Mouse (Mus musculus): ENCODE measurements around the gene St6gal1. TPM values are rescaled to one million over a fixed set of nuclear protein-coding genes. Genes with fewer than 3 reads are reported as not detected.

The St6gal1 gene
- polyA plus RNA-seq, 1 experiment from 2014 or later = 24.6 TPM

GRCm38 (mm10) chr16:23284470-23285394, 60.2 kb downstream of the St6gal1 start:
- Histone ChIP-seq H3K4me3 (no peak overlapping the region), H3K4me2 (no peak overlapping the region), H3K27me3 (no peaks in the 10 kb centered on the region), H3K9ac (no peak overlapping the region), H3K27ac (replicated peaks) (no peak overlapping the region), H3K36me3 (no peaks in the 10 kb centered on the region), H3K9me3 (no peaks in the 10 kb centered on the region), H3K4me1 (replicated peaks) (peaks cover 13% of the 10 kb centered on the region; the same call in 1 of the 2 replicates)
- no peak for ATAC-seq (ENCODE audit: low FRiP score, low read depth)
- 87% methylated on average over 15 of the region's 15 CpGs for WGBS

GRCm38 (mm10) chr16:23286380-23287097, 62.0 kb downstream of the St6gal1 start:
- H3K27ac ChIP-seq (replicated peaks) = no peak overlapping the region
- no peak overlapping the region for H3K4me3 ChIP-seq
- no peaks in the 10 kb centered on the region for H3K27me3 ChIP-seq
- WGBS = 80% methylated on average over 11 of the region's 11 CpGs
- H3K9me3 ChIP-seq = no peaks in the 10 kb centered on the region
- H3K4me1 ChIP-seq (replicated peaks) = 0 out of 2 replicates have a peak, but pooled peaks cover 5% of the 10 kb centered on the region
- no peak overlapping the region for H3K9ac ChIP-seq
- ATAC-seq (ENCODE audit: low FRiP score, low read depth) = no peak
- H3K36me3 ChIP-seq = no peaks in the 10 kb centered on the region
- H3K4me2 ChIP-seq = no peak overlapping the region

GRCm38 (mm10) chr16:23287312-23288040, 62.9 kb downstream of the St6gal1 start:
- H3K4me2 ChIP-seq = no peak overlapping the region
- no peak for ATAC-seq (ENCODE audit: low FRiP score, low read depth)
- no peak overlapping the region for H3K4me3 ChIP-seq
- 0 out of 2 replicates have a peak, but pooled peaks cover 5% of the 10 kb centered on the region for H3K4me1 ChIP-seq (replicated peaks)
- H3K36me3 ChIP-seq = no peaks in the 10 kb centered on the region
- H3K27me3 ChIP-seq = no peaks in the 10 kb centered on the region
- H3K9me3 ChIP-seq = no peaks in the 10 kb centered on the region
- H3K9ac ChIP-seq = no peak overlapping the region
- 93% methylated on average over 10 of the region's 10 CpGs for WGBS
- H3K27ac ChIP-seq (replicated peaks) = no peak overlapping the region

- H3K4me2 ChIP-seq = no peak overlapping the region
- H3K36me3 ChIP-seq = no peaks in the 10 kb centered on the region
- no peaks in the 10 kb centered on the region for H3K9me3 ChIP-seq
- H3K27ac ChIP-seq (replicated peaks) = no peak overlapping the region
- ATAC-seq (ENCODE audit: low FRiP score, low read depth) = no peak
- H3K9ac ChIP-seq = no peak overlapping the region
- 91% methylated on average over 9 of the region's 9 CpGs for WGBS
- no peak overlapping the region for H3K4me3 ChIP-seq
- H3K27me3 ChIP-seq = no peaks in the 10 kb centered on the region
- 0 out of 2 replicates have a peak, but pooled peaks cover 5% of the 10 kb centered on the region for H3K4me1 ChIP-seq (replicated peaks)
These were observed 63.6 kb downstream of the St6gal1 start for GRCm38 (mm10) chr16:23288103-23288502.

GRCm38 (mm10) chr16:23289424-23289823, 64.9 kb downstream of the St6gal1 start:
- Histone ChIP-seq H3K4me3 (no peak overlapping the region), H3K4me2 (no peak overlapping the region), H3K9me3 (no peaks in the 10 kb centered on the region), H3K27me3 (no peaks in the 10 kb centered on the region), H3K9ac (no peak overlapping the region), H3K36me3 (no peaks in the 10 kb centered on the region), H3K27ac (replicated peaks) (no peak overlapping the region), H3K4me1 (replicated peaks) (0 out of 2 replicates have a peak, but pooled peaks cover 5% of the 10 kb centered on the region)
- ATAC-seq (ENCODE audit: low FRiP score, low read depth) = no peak
- 91% methylated on average over 6 of the region's 6 CpGs for WGBS

- Histone ChIP-seq H3K9ac (no peak overlapping the region), H3K4me2 (no peak overlapping the region), H3K9me3 (no peaks in the 10 kb centered on the region), H3K4me3 (no peak overlapping the region), H3K36me3 (no peaks in the 10 kb centered on the region), H3K27ac (replicated peaks) (no peak overlapping the region), H3K27me3 (no peaks in the 10 kb centered on the region), H3K4me1 (replicated peaks) (0 out of 2 replicates have a peak, but pooled peaks cover 5% of the 10 kb centered on the region)
- no peak for ATAC-seq (ENCODE audit: low FRiP score, low read depth)
- WGBS = 86% methylated on average over 9 of the region's 9 CpGs
These were observed 65.6 kb downstream of the St6gal1 start for GRCm38 (mm10) chr16:23290171-23290570.

- WGBS = 77% methylated on average over 5 of the region's 5 CpGs
- Histone ChIP-seq H3K27ac (replicated peaks) (no peak overlapping the region), H3K36me3 (no peaks in the 10 kb centered on the region), H3K4me2 (no peak overlapping the region), H3K27me3 (no peaks in the 10 kb centered on the region), H3K9me3 (no peaks in the 10 kb centered on the region), H3K4me3 (no peak overlapping the region), H3K9ac (no peak overlapping the region), H3K4me1 (replicated peaks) (0 out of 2 replicates have a peak, but pooled peaks cover 3% of the 10 kb centered on the region)
- ATAC-seq (ENCODE audit: low FRiP score, low read depth) = no peak
These were observed 67.0 kb downstream of the St6gal1 start for GRCm38 (mm10) chr16:23291521-23291920.

- no peak overlapping the region for H3K27ac ChIP-seq (replicated peaks)
- H3K4me3 ChIP-seq = no peak overlapping the region
- H3K4me1 ChIP-seq (replicated peaks) = no peaks in the 10 kb centered on the region
- H3K36me3 ChIP-seq = no peaks in the 10 kb centered on the region
- no peaks in the 10 kb centered on the region for H3K9me3 ChIP-seq
- no peak overlapping the region for H3K9ac ChIP-seq
- no peaks in the 10 kb centered on the region for H3K27me3 ChIP-seq
- no peak for ATAC-seq (ENCODE audit: low FRiP score, low read depth)
- H3K4me2 ChIP-seq = no peak overlapping the region
- 85% methylated on average over 3 of the region's 3 CpGs for WGBS
These were observed 69.7 kb downstream of the St6gal1 start for GRCm38 (mm10) chr16:23294236-23294635.

GRCm38 (mm10) chr16:23294747-23295146, 70.2 kb downstream of the St6gal1 start:
- H3K36me3 ChIP-seq = no peaks in the 10 kb centered on the region
- H3K27ac ChIP-seq (replicated peaks) = no peak overlapping the region
- no peak overlapping the region for H3K9ac ChIP-seq
- 93% methylated on average over 6 of the region's 6 CpGs for WGBS
- ATAC-seq (ENCODE audit: low FRiP score, low read depth) = no peak
- H3K4me1 ChIP-seq (replicated peaks) = no peaks in the 10 kb centered on the region
- H3K27me3 ChIP-seq = no peaks in the 10 kb centered on the region
- H3K9me3 ChIP-seq = no peaks in the 10 kb centered on the region
- H3K4me2 ChIP-seq = no peak overlapping the region
- no peak overlapping the region for H3K4me3 ChIP-seq

- no peak overlapping the region for H3K9ac ChIP-seq
- no peak overlapping the region for H3K4me2 ChIP-seq
- no peaks in the 10 kb centered on the region for H3K27me3 ChIP-seq
- no peaks in the 10 kb centered on the region for H3K9me3 ChIP-seq
- no peak overlapping the region for H3K27ac ChIP-seq (replicated peaks)
- H3K4me3 ChIP-seq = no peak overlapping the region
- WGBS = 84% methylated on average over 5 of the region's 5 CpGs
- no peaks in the 10 kb centered on the region for H3K4me1 ChIP-seq (replicated peaks)
- no peak for ATAC-seq (ENCODE audit: low FRiP score, low read depth)
- H3K36me3 ChIP-seq = no peaks in the 10 kb centered on the region
These were observed 71.2 kb downstream of the St6gal1 start for GRCm38 (mm10) chr16:23295720-23296119.

GRCm38 (mm10) chr16:23296721-23297120, 72.2 kb downstream of the St6gal1 start:
- H3K4me1 ChIP-seq (replicated peaks) = no peaks in the 10 kb centered on the region
- WGBS = 98% methylated on average over 3 of the region's 3 CpGs
- no peak overlapping the region for H3K27ac ChIP-seq (replicated peaks)
- no peak overlapping the region for H3K4me3 ChIP-seq
- no peak overlapping the region for H3K4me2 ChIP-seq
- no peak for ATAC-seq (ENCODE audit: low FRiP score, low read depth)
- no peaks in the 10 kb centered on the region for H3K27me3 ChIP-seq
- H3K36me3 ChIP-seq = no peaks in the 10 kb centered on the region
- H3K9ac ChIP-seq = no peak overlapping the region
- no peaks in the 10 kb centered on the region for H3K9me3 ChIP-seq
